Mouse (Mus musculus): ENCODE measurements around the gene Pih1d3. TPM values are rescaled to one million over a fixed set of nuclear protein-coding genes. Genes with fewer than 3 reads are reported as not detected.

The Pih1d3 gene
- polyA plus RNA-seq, 1 experiment: 5.2 TPM

GRCm38 (mm10) chr1:31260218-31260923 lies 37.7 kb downstream of the Pih1d3 start:
- no peak for TF ChIP-seq POLR2A (IDR thresholded peaks at IDR 0.05; ENCODE audit: control insufficient read depth, low read depth, low read length)
- TF ChIP-seq CTCF (IDR thresholded peaks at IDR 0.05; ENCODE audit: control insufficient read depth, insufficient read depth, insufficient replicate concordance, low read depth, low read length): no peak
- no peaks in the 10 kb centered on the region for H3K27me3 ChIP-seq (ENCODE audit: control insufficient read depth, insufficient read depth, low read length)
- no peak overlapping the region for H3K27ac ChIP-seq (ENCODE audit: control insufficient read depth, insufficient read depth, low read depth, low read length)
- no peak overlapping the region for H3K4me3 ChIP-seq (ENCODE audit: control insufficient read depth, low read depth, low read length)
- H3K36me3 ChIP-seq (ENCODE audit: control insufficient read depth, insufficient read depth, low read length): no peaks in the 10 kb centered on the region
- H3K4me1 ChIP-seq (ENCODE audit: control insufficient read depth, insufficient read depth, low read length): no peaks in the 10 kb centered on the region

Other genes starting within 250 kb of the Pih1d3 start
- 0.21 and 0.26 TPM in 2 replicates for gene AC153137.1, start 244.9 kb upstream of the Pih1d3 start, polyA plus RNA-seq (2012; rRNA removed)
- 0.11 and 0.16 TPM in 2 replicates for gene Lgsn, start 46.4 kb upstream of the Pih1d3 start, polyA plus RNA-seq (2012; rRNA removed)
- 122 and 124 TPM in 2 replicates for gene 4931428L18Rik, start 154 bp upstream of the Pih1d3 start, polyA plus RNA-seq (2012; rRNA removed)

Data from testis, adult 2 months (tissue).